Mouse (Mus musculus) bone marrow macrophage, adult 2 months (primary cell): ENCODE measurements around the gene Rtn2. TPM values are rescaled to one million over a fixed set of nuclear protein-coding genes. Genes with fewer than 3 reads are reported as not detected.
"Not testable (repeated sequence)": the region's sequence is repeated elsewhere in the genome, so short reads cannot be mapped to it uniquely, and the experiment has no call there.

ENCODE experiments used
- H3K27ac ChIP-seq: 2 replicates; pipeline ENCODE4 v1.5.1; 2012; ENCODE audit warnings: low read depth, low read length; ENCODE audit not compliant: insufficient read depth
- H3K4me1 ChIP-seq: 2 replicates; pipeline ENCODE4 v1.6.1; 2012; ENCODE audit warnings: low read length; ENCODE audit not compliant: control insufficient read depth, insufficient read depth
- H3K4me3 ChIP-seq: 2 replicates; pipeline ENCODE4 v1.5.1; 2012; ENCODE audit warnings: mild to moderate bottlenecking, low read length, moderate library complexity; ENCODE audit not compliant: insufficient read depth
- CTCF ChIP-seq: IDR thresholded peaks from 2 replicates; pipeline ENCODE4 v1.5.1; 2012; ENCODE audit warnings: low read depth, mild to moderate bottlenecking, low read length, moderate library complexity
- POLR2A ChIP-seq: IDR thresholded peaks from 2 replicates; pipeline ENCODE4 v1.6.1; 2012; ENCODE audit warnings: mild to moderate bottlenecking, low read depth, low read length, borderline replicate concordance
- polyA plus RNA-seq: library from polyadenylated mRNA; stranded (reverse); fragments of >200 nt; gene quantifications from 2 replicates; pipeline ENCODE4 v1.2.4, GENCODE M21; 2012; ENCODE audit not compliant: missing spikeins, insufficient read depth, insufficient read length

Gene Rtn2
- polyA plus RNA-seq, 1 experiment, result 2.0 TPM

DNA sequence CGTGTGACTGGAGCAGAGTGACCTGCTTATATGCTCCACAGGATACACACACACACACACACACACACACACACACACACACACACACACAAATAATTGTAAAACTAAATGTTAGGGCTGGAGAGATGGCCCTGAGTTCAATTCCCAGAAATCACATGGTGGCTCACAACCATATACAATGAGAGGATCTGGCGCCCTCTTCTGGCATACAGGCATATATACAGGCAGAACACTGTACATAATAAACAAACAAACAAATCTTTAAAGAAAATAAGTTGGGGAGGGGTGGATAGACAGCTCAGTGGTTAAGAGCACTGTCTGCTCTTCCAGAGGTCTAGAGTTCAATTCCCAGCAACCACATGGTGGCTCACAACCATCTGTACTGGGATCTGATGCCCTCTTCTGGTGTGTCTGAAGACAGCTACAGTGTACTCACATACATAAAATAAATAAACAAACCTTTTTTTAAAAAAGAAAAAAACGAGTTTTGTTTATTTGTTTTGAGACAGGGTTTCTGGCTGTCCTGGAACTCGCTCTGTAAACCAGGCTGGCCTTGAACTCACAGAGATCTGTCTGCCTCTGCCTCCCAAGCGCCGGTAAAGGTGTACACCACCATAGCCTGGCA lies 632 bp upstream of the Rtn2 start:
- peak overlapping the region; percentile 53 for H3K4me3 ChIP-seq
- TF ChIP-seq CTCF, result peak; percentile 57
- not testable (repeated sequence) for H3K27ac ChIP-seq, H3K4me1 ChIP-seq

DNA sequence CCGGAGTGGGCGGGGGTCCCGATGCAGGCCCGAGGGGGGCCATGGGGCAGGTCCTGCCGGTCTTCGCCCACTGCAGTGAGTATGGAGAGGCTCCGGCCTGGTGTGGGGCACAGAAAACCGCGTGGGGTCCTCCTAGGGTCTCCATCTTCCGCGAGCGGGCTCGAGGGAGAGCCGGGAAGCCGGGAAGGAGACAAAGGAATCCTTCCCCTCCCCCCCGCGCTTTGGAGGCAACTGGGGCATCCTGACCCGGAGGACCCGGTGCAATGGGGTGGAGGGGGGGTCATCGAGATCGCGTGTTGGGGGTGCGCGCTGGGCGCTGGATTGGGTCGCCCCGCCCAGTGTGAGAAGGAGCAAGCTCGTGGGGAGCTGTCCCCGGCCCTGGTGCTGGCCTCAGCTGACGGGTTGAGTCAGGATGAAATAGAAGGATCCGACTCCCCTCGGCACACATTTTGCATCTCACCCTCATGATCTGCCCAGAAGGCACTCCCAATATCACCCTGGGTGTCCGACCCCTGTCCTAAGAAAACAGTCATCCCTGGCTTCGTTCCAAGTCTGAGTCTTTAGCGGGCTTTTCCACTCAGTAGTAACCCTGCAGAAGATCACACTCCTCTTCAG lies 474 bp downstream of the Rtn2 start:
- H3K4me3 ChIP-seq, result peak overlapping the region; percentile 59
- no peak overlapping the region for H3K27ac ChIP-seq
- H3K4me1 ChIP-seq, result peaks cover 3% of the 10 kb centered on the region
- TF ChIP-seq CTCF (no peak), POLR2A (no peak)

DNA sequence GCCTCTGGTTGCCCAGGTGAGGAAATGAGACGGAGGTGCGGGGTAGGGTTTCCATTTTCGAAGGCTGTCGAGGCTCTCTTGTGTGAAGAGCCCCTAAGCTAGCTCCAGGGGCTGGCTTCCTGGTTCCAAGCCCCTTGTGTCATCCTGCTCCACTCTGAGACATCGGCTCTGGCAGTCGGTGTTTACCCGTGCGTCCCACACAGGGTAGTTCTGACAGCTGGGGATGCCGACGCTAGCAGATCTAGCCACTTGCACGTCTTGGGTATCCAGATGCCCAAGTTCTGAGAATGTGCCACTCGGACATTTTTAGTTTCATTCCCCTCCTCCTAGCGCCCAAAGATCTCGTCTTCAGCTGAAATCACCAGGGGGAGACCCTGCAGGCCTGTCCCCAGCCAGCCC lies 981 bp downstream of the Rtn2 start:
- 0 out of 2 replicates have a peak, but pooled peaks cover 2% of the 10 kb centered on the region for H3K4me1 ChIP-seq
- no peak overlapping the region for H3K27ac ChIP-seq
- TF ChIP-seq CTCF (no peak), POLR2A (no peak)
- H3K4me3 ChIP-seq, result no peak overlapping the region

DNA sequence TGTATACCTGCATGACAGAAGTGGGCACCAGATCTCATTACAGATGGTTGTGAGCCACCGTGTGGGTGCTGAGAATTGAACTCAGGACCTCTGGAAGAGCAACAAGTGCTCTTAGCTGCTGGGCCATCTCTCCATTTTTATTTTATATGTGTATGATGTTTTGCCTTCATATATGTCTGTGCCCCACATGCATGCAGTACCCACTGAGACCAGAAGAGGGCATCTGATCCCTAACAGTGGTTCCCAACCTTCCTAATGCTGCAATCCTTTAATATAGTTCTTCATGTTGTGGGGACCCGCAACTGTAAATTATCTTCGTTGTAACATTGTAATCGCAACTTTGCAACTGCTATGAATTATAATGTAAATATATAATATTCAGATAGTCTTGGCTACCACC lies 2.3 kb downstream of the Rtn2 start:
- Histone ChIP-seq H3K27ac (no peak overlapping the region), H3K4me3 (no peak overlapping the region), H3K4me1 (0 out of 2 replicates have a peak, but pooled peaks cover 2% of the 10 kb centered on the region)
- TF ChIP-seq CTCF, result no peak
- no peak for TF ChIP-seq POLR2A

DNA sequence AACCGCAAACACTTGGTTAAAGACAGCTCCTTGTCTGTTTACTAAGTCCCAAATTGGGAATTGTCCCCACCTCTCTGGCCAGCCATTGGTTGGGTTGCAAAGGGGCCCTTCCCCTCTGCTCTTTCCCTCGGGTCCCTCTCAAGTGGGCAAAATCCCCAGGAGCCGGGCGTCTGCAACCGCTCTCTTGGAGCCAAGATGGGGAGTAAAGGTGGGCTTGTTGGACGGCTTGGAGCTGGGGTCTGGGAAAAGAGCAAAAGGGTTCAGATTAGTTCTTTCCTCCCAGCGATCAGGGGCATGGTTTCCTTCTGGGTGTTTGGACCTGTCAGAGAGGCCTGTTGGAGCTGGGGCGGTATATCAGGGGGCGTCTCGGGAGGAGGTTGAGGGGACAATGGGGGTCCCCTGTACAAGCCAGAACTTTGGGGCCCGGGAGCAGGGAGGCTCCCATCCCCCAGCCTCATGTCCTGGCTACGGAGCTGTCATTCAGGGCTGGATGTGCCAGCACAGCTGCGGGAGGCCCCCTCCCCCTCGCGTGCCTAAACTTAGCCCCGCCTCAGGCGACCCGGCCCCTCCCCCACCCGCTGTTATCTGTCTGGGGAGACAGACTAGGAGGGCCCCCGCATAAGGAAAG lies 8.7 kb downstream of the Rtn2 start:
- H3K27ac ChIP-seq, result no peak overlapping the region

DNA sequence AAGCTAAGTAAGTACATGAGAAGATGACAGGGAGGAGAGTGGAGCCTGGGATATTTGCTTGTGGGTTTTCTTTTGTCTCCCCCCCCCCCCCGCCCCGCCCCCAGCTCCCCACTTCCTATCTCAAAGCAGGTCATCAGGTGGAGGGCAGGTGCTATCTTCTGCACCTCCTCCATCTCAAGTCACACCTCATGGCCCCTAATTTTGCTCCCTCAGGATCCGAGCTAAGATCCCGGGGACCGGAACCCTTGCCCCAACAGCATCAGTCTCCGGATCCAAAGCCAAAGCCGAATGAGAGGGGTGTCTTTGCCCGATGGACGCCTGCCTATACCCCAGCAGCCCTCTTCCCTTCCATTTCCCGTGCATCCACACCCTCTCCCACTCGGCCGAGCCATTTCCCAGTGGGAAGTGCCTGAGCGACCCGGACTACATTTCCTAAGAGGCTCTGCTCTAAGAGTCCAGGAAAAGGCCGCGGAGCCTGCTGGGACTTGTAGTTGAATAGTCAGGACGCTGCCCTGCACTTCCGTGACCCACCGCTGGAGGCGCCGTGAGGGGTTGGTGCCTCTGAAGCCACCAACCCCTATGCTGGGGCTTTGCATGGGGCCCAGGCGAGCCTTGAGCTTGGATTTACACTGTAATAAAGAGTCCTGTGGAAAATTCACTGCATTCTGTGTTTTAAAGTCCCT lies 13.2 kb downstream of the Rtn2 start:
- Histone ChIP-seq H3K27ac (no peak overlapping the region), H3K4me1 (0 out of 2 replicates have a peak, but pooled peaks cover 3% of the 10 kb centered on the region), H3K4me3 (peak overlapping the region; percentile 82)
- TF ChIP-seq POLR2A (no peak), CTCF (peak; percentile 75)

More for the DNA sequence above, 8.7 kb downstream of the Rtn2 start:
- H3K4me1 ChIP-seq, result no peaks in the 10 kb centered on the region
- H3K4me3 ChIP-seq, result no peak overlapping the region
- TF ChIP-seq CTCF (no peak), POLR2A (no peak)

DNA sequence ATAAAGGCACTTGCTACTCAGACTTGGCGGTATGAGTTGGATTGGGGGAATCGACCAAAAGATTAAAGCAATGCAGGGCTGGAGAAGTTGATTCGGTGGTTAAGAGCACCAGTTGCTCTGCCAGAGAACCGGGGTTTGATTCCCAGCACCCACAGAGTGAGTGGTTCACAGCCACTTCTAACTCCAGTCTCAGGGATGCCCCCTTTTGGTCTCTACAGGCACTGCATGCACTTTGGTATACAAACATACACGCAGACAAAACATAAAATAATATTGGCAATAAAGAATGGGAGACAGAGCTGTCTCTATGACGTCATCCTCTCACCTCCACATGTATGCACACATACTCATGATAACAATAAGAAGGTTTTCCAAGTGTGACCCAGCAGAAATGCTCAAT lies 14.6 kb downstream of the Rtn2 start:
- Histone ChIP-seq H3K4me3 (no peak overlapping the region), H3K27ac (no peak overlapping the region), H3K4me1 (peaks cover 9% of the 10 kb centered on the region)
- no peak for TF ChIP-seq POLR2A
- no peak for TF ChIP-seq CTCF

DNA sequence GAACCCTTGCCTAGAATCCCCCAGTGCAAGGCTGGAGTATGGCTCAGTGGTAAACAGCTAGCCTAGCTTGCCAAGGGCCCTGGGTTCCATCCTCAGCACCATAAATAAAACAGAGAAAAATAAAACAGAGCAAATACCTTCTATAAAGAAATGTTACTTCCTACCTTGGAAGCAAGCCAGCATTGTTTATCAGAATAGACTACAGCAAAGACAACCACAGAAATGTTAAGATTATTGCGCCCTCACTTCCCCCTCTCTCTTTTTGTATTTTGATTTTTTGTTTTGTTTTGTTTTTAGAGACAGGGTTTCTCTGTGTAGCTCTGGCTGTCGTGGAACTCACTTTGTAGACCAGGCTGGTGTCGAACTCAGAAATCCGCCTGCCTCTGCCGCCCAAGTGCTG lies 15.4 kb downstream of the Rtn2 start:
- H3K4me3 ChIP-seq, result no peak overlapping the region
- peaks cover 9% of the 10 kb centered on the region for H3K4me1 ChIP-seq
- TF ChIP-seq CTCF (no peak), POLR2A (no peak)
- no peak overlapping the region for H3K27ac ChIP-seq

DNA sequence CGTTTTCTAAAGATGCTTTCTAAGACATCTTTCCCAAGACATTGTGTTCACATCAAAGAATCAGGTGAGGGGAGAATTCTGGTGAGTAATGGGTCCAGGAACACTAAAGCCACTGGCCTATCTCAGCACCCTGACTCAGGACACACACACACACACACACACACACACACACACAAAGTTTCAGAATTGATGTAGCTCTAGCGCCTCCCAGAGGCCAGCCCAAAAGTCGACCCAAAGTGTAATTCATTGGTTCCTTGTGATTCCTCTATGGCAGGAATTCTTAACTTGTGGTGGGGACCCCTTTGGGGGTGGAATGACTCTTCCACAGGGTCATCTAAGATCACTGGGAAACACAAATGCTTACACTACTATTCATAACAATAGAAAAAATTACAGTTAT lies 16.8 kb downstream of the Rtn2 start:
- TF ChIP-seq CTCF (peak; percentile 71), POLR2A (no peak)
- Histone ChIP-seq H3K4me1 (peaks cover 9% of the 10 kb centered on the region), H3K27ac (no peak overlapping the region), H3K4me3 (no peak overlapping the region)
